Mouse (Mus musculus) adipocyte (in vitro differentiated cells): ENCODE results near the gene Apbb1.
A peak's percentile ranks its signal among the peaks of the same experiment; 100 is the strongest.

Experiments used
- DNase-seq: peaks from one replicate; pipeline ENCODE4 v3.0.0-alpha.2; 2016; ENCODE audit warnings: low spot score

The Apbb1 gene

DNA sequence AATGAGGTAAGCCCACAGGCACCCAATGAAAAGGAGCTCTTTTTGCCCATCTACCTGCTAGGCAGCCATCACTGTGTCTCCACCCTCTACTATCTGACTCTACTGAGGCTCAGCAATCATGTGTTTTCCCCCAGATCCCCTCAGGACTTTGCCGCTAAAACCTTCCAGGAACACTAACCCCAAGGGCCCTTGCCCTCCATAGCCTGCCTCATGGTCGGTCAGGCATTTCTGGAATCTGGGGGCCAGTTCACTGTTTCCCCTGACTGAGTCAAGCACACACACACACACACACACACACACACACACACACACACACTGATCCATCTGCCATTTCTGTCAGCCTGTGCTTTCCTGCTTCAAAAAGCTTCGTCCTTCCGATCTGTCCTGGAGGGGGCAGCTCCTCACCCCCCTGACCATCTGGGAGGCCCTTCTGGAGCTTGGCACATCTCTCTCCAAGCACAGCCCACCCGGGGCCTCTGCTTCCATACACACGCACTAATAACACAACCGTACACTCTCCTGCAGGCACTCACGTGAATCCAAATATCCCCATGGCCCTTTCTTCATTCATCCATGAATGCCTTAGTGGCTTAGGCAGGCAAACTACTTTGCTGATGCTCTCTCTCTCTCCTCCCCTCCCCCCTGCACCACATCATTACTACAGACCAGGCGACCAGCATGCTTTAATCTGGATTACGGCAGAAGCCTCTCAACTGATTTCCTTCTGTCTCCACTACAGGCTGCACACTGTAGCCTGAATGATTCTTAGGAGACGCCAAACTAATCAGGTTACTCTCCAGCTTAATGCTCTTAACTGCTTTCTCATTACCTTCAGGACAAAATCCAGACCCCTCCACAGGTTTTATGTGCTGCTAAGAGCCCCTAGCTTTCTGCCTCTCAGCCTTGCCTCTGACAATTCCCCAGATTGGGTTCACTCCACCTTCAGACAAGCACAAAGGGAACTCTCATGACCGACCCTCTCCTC, 11.6 kb downstream of the Apbb1 start:
- no peak for DNase-seq

DNA sequence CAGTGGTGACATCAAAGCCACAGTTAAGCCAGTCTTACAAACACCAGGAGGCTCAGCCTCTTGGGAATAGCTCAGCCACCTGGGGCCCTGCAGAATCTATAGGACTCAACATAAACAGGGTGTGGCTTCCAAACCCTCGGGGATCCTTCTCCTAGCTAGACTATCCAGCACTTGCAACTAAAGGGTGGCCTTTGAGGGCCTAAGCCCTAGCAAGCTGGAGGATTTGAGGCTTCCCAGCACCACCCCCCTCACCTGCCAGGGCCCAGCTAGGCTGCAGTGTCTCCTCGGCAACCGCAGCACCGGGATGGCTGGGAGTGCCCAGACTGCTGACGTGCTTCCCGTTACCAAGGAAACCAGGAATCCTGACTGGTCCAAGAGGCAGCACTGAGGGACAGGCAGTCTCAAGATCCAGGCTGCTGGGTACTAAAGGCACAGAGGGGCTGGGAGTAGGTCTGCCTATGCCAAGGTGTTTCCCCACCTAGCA, 12.4 kb downstream of the Apbb1 start:
- DNase-seq: no peak

DNA sequence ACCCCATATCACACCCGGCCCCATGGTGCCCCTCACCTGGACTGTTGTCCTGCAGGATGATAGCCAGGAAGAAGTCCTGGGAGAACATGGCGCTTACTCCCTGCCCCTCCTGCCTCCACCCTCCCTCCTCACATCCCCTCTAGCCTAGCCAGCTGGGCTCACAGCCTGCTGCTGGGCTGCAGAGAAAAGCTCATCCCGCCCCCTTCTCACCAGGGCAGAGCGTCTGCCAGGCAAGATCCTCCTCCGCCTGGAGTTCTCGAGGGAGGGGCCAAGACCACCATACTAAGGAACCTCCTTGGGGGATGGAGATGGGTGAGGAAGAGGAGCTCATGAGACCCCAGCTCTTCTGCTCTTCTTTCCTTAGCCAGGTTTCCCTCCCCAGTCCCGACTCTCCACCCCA, 12.9 kb downstream of the Apbb1 start:
- no peak for DNase-seq

DNA sequence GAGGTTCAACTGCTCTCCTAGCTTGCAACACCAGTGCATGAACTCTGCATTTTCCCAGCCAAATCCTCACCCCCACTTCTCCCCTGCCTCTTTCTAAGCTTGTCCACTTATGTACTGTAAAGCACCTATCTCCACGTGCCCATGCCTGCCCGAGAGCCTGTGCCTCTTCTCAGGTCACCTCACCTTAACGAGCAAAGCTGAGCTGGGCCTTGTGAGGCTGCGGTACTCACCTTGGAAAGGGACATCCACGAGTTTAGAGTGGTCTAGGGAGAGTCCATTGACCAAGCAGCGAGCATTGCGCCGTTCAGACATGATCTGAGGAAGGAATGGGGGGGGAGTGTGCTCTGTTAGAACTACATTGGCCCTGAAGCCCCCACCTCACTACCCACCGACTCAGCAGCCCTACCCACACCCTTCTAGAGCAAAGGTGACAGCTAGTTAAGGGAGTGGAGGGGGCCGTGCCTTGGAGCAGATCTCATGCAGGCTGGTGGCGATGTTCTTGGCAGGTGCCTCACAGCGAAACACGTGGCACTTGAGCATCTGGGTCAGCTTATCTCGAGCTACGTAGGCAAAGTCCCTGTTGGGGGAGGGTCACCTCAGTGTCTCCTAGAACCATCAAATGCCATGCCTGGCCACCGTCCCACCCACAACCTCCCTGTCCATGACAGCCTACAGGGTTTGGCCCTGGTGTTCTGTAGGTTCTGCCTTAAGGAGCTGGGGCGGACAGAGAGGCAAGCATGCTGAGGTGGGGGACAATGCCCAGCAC, 16.2 kb downstream of the Apbb1 start:
- no peak for DNase-seq

DNA sequence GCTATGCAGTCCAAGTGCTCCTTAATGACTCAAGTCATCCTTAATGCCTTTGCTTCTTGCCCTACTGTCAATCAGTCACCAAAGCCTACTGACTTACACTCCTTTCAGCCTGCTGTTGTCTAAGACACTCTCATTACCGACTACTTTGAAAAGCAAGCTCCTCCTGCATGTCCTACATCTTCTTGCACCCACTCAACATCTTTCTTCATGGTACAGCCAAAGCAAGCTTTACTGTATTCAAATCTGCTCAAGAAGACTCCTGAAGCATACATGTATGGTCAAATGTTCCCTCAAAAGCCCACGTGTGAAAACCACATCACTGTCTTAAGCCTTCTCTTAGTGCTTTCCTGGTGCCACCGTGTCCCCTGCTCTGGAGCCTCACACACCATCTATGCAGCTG, 18.1 kb downstream of the Apbb1 start:
- DNase-seq: no peak

GRCm38 (mm10) chr7:105562317-105562716, 19.1 kb downstream of the Apbb1 start:
- DNase-seq: no peak

- no peak for DNase-seq
Measured at GRCm38 (mm10) chr7:105559016-105559415, 22.4 kb downstream of the Apbb1 start.

DNA sequence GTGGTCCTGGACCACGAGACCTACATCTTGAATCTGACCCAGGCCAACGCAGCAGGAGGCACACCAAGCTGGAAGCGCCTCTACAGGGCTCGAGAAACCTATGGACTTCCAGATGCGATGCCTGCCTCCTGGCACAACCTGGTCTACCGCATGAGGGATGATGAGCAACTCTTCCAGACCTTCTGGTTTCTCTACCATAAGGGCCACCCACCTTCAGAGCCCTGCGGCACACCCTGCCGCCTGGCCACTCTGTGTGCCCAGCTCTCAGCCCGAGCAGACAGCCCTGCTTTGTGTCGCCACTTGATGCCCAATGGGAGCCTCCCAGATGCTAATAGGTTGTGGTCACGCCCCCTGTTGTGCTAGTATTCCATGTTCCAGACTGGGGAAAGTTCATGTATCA, 23.8 kb downstream of the Apbb1 start:
- no peak for DNase-seq

DNA sequence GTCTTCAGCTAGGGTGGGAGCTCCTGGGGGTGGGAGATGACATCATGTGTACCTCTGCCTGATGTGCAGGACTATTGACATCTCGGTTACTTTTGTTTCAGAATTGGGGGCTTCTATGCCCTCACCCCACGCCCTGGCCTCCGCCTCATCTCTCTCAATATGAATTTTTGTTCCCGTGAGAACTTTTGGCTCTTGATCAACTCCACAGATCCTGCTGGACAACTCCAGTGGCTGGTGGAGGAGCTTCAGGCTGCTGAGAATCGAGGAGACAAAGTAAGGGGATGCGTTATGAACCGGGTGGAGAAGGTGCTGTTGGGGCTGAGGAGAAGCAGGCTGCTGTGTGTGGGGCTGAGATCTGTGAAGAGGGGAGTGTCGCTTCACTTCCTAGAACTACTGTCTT, 25.0 kb downstream of the Apbb1 start:
- no peak for DNase-seq

- DNase-seq: no peak
Measured at GRCm38 (mm10) chr7:105555571-105555970, 25.9 kb downstream of the Apbb1 start.

DNA sequence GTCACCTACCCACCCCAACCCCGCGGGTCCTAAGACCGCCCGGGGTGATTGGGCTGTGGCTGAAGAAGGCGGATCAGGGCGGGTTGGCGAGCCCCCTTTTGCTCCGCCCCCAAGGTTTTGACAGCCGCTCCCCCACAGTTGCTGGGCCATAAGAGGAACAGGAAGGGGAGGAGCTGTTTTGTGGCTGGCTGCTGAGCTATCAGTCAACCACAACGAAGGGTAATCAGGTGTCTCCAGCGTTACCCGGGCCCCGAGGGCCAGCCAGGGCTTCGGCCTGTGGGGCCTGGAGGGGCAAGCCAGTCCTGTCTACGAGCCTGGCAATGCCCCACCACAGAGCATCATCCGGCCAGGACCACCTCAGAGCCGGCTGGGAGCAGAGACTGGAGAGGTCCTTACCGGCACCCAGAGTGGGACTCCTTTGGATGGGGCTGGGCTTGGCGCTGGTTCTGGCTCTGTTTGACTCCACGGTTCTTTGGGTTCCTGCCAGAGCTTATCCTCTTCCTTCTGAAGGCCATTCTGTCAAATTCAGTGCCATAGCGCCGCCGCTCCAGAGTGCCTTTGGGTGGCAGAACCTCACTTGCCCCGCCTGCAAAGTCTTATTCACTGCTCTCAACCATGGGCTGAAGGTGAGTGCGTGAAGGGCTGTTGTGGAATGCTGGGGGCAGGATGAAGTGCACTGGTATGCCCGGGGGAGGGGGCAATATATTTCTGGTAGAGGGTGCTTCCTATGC, 27.1 kb downstream of the Apbb1 start, which contains the start of gene Smpd1:
Gene Smpd1, plus strand, starts transcription at position 149 of the 731 bp plus-strand sequence.
- DNase-seq: peak; percentile 86

- DNase-seq: no peak
Measured at GRCm38 (mm10) chr7:105553456-105554211, 27.8 kb downstream of the Apbb1 start.

DNA sequence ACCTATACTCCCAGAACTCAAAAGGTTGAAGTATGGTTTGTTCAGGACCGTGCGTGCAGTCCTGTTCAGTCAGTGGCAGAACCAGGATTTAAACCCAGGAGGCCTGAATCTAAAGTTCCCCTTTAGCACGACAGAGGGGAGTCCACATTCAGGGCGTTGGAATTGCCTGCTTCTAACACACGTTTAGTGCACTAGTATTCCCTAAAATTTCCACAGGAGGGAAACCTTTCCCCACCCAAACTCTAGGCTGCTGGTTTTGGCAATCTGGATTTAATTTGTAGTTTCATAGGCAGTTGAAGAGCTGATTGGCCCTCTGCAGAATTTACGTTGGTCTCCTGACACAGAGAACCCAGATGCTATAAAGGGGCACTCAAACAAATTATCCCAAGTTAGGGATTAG, 32.4 kb downstream of the Apbb1 start:
- peak; percentile 71 for DNase-seq

DNA sequence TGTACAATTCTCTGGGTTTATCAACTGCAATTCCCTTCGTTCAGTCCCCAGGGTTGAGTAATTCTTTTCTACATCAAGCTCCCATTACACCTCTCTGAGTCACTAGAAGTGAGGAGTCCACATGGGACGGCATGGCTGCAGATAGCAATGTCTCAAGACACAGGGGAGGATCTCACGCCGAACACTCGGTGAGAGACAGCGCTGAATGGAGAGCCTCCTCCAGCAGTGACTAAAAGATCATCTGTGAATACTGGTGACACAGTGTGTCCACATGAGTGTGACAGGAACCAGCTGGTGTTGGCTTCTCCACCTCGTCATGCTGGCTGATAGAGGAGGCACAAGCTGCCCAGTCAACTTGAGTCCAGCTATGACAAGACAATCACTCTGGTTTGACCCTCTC, 33.5 kb downstream of the Apbb1 start:
- no peak for DNase-seq

DNA sequence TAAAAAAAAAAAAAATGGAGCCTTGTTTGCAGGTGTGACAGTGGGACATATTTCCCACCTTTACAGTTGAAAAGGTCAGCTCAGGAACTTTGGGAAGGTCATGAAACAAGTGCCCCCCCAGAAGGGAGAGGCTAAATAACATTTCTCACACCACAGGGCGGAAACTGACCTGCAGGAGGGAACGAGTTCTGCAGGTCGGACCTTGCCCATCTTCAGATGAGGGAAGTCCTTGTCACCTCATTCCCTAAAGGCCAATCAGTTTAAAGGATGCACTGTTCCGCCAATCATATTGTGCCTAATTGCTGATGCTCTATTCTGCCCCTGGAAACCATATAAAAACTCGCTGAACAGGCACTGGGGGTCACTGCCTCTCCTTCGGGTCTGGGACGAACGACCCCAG, 35.5 kb downstream of the Apbb1 start:
- DNase-seq: no peak

GRCm38 (mm10) chr7:105534162-105534561, 47.3 kb downstream of the Apbb1 start:
- peak; percentile 46 for DNase-seq

DNA sequence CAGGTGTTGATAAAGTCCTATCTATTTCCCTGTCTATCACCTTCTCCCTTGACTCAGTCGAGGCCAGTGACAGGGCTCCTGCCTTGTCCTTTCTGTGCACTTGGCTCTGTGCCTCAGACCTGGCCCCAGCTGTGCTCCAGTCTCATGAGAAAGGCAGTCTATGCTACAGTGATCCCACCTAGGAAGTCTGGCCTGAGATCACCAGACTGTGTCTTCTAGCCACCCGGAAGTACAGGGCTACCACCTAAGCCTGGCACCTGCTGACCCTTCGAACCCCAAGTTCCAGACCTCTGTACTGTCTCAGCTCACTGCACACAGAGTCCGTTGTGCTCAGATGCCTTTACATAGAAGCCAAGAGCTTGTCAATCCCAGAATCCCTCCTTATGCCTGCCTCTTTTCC, 53.4 kb downstream of the Apbb1 start:
- DNase-seq: peak; percentile 37

DNA sequence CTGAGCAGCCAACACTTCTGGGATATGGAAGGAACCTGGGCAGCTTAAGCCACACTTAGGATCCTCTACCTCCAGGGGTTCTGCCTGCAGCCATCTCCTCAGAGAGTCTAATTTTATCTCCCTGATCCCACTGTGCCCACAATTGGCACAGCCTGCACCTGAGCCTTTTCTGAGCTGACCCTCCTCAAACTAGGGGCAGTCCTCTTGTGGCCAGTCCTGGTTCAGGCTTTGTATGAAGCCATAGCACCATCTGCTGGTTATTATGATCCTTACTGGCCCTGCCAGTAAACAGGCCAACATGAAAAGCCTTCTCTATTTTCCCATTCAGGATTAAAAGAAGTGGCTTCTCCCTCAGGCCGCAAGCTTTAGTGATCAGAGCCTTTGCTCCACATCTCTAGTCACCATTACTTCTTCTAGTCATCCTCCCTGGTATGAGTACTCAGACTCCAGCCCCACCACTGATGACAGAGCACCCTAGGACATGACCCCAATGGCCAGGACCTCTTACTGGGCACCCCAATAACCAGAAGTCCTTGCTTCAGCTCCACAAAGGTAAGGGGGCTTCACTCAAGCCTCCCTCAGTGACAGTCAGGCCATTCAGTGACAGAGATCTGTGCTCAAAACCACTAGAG, 54.0 kb downstream of the Apbb1 start:
- peak; percentile 74 for DNase-seq

- no peak for DNase-seq
Measured at GRCm38 (mm10) chr7:105524222-105524621, 57.2 kb downstream of the Apbb1 start.

GRCm38 (mm10) chr7:105520201-105520600, 61.3 kb downstream of the Apbb1 start:
- peak; percentile 48 for DNase-seq

DNA sequence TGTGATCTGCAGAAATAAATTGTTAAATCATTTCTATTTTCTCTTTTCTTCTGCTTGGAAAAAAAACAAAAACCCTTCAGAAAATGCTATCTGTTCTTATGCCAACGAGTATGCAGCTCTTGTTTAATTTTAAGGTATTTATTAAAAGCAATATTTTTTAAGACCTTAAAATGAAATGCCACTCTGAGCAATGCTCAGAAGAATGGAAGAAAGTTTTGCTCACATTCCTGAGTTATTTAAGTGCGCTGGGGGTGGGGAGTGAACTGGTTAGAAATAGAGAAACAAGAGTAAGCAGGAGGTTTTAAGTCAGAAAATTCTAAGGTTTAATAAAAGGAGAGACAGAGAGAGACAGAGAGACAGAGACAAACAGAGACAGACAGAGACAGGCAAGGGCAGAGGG, 61.7 kb downstream of the Apbb1 start:
- DNase-seq: no peak
